Mouse (Mus musculus): ENCODE measurements around the gene Abt1. TPM values are rescaled to one million over a fixed set of nuclear protein-coding genes. Genes with fewer than 3 reads are reported as not detected.

Abt1 gene
- polyA plus RNA-seq, 1 experiment from 2014 or later: 14.2 TPM

DNA sequence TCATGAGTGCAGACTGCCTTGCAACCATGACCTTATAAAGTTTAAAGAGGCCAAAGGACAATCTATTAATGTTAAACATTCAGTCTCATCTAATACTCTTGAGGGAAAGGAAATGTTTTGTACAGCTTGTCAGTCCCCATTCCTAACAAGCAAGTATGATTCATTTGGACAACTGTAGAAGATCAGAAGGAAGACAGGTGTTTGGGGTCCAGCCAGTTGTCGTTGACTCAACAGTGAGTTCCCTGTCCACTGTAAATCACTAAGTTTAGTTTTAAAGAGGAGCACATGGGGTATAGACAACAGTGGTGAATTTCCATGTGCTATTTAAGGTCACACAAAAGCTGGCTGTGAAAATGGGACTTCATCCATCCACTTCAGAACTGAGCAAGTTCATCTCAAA, 51.2 kb downstream of the Abt1 start:
- Histone ChIP-seq H3K36me3 (no peaks in the 10 kb centered on the region), H3K4me3 (no peak overlapping the region), H3K4me2 (no peak overlapping the region), H3K27ac (no peak overlapping the region), H3K4me1 (peaks cover 9% of the 10 kb centered on the region), H3K27me3 (no peaks in the 10 kb centered on the region), H3K9me3 (no peaks in the 10 kb centered on the region), H3K9ac (no peak overlapping the region)
- 56% methylated on average over 1 of the region's 1 CpGs for WGBS
- no peak for ATAC-seq (ENCODE audit: borderline replicate concordance, extremely low read depth, low FRiP score, low TSS enrichment)

DNA sequence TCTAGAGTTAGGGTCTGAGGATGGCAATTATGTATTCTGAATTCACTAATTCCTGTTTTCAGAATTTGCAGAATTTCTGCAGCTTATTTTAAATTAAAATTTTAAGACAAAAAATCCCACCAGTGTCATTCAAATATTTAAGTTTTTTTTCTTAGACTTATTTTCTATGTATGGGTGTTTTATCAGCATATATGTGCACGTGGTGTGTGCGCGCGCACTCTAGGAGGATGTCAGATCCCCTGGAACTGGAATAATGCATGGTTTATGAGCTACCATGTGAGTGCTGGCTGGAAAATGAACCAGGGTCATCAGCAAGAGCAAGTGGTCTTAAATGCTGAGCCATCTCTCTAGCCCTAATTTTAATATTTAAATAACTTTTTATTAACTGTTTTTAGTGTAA, 53.6 kb downstream of the Abt1 start:
- Histone ChIP-seq H3K4me3 (peak overlapping the region; percentile 91; the same call in 1 of the 2 replicates), H3K27ac (no peak overlapping the region), H3K27me3 (no peaks in the 10 kb centered on the region), H3K9me3 (no peaks in the 10 kb centered on the region), H3K4me2 (peak overlapping the region; percentile 68), H3K4me1 (peaks cover 16% of the 10 kb centered on the region), H3K36me3 (peaks cover 4% of the 10 kb centered on the region; the same call in 1 of the 2 replicates), H3K9ac (no peak overlapping the region)
- 94% methylated on average over 4 of the region's 4 CpGs for WGBS
- ATAC-seq (ENCODE audit: borderline replicate concordance, extremely low read depth, low FRiP score, low TSS enrichment): no peak

DNA sequence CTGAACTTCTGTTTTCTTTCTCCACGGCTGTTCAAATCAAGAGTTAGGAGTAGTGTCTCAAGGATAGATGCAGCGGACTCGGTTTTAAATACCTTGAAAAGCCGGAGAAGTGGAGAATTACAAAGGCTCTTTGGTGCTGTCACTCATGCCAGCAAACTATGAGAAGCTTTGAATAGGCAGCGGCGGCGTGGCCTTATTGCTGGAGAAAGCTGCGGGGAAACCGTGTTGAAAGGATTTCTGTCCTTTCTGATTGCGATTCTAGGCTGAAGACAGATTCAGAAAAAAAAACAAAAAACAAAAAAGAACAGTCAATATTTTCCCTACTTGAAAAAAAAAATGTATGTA, 54.3 kb downstream of the Abt1 start:
- WGBS: under 1% methylated on average over 10 of the region's 10 CpGs
- Histone ChIP-seq H3K4me1 (peaks cover 16% of the 10 kb centered on the region), H3K27me3 (no peaks in the 10 kb centered on the region), H3K9me3 (no peaks in the 10 kb centered on the region), H3K4me3 (peak overlapping the region; percentile 91), H3K27ac (peak overlapping the region; percentile 99), H3K9ac (peak overlapping the region; percentile 84), H3K36me3 (peaks cover 8% of the 10 kb centered on the region), H3K4me2 (peak overlapping the region; percentile 68)
- ATAC-seq (ENCODE audit: borderline replicate concordance, extremely low read depth, low FRiP score, low TSS enrichment): peak; percentile 23; the same call in 1 of the 2 replicates

DNA sequence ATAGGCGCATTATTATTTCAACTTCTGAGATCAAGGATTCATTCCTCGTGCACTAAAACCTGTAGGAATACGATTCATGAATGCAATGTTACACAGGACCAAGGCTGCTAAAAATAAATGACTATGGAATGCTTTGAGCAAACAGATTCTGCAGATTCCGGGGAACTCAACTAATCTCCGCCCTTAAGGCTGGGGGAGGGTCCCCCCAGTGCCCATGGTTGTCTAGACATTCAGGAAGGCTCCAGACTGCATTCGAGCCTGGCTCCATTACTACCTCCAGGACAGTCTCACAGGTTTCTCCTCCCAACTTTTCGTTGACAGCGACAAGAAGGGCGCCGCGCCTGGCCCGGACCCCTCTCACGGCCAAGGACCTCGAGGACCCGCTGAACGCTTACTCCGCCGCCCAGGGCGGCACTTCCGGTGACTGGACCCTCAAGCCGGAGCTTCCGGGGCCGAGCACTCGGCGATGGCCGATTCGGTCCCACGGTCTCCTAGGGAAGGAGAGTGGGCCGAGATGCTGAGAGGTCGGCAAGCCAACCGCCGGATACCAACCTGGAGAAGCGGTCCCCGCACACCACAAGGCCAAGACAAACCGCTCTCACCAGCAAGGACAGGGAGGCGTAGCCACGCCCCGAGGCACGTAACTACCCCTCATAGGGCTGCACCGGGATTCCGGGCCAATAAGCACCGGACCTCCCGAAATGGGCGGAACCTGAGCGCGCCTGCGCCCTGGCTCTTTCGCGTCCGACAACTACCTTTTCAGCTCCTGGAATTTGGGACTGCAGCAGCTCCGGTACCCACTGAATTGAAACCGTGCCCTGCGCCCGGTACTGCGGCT, 54.9 kb downstream of the Abt1 start, which contains the start of gene Zfp322a:
Zfp322a (minus strand) TSS at position 626 of the 838 bp plus-strand sequence.
- H3K36me3 ChIP-seq: peaks cover 11% of the 10 kb centered on the region
- peak within 1 kb of the TSS; percentile 84 for H3K9ac ChIP-seq
- H3K4me1 ChIP-seq: peaks cover 16% of the 10 kb centered on the region
- ATAC-seq (ENCODE audit: borderline replicate concordance, extremely low read depth, low FRiP score, low TSS enrichment): peak; percentile 100
- H3K4me2 ChIP-seq: peak within 1 kb of the TSS; percentile 68
- under 1% methylated on average over 55 of the region's 55 CpGs for WGBS
- H3K9me3 ChIP-seq: no peaks in the 10 kb centered on the region
- no peaks in the 10 kb centered on the region for H3K27me3 ChIP-seq
- H3K4me3 ChIP-seq: peak within 1 kb of the TSS; percentile 91
- H3K27ac ChIP-seq: peak within 1 kb of the TSS; percentile 99

Other genes starting within 250 kb of the Abt1 start
- not detected in 2 replicates for gene Vmn1r220, start 235.9 kb downstream of the Abt1 start, polyA plus RNA-seq (2015; fragmentation: Nextera tagmentation; extraction: Ambion mirVana)
- not detected in 2 replicates for gene Vmn1r221, start 209.7 kb downstream of the Abt1 start, polyA plus RNA-seq (2015; fragmentation: Nextera tagmentation; extraction: Ambion mirVana)
- not detected in 2 replicates for gene Vmn1r222, start 187.9 kb downstream of the Abt1 start, polyA plus RNA-seq (2015; fragmentation: Nextera tagmentation; extraction: Ambion mirVana)
- not detected in 2 replicates for gene Vmn1r223, start 176.7 kb downstream of the Abt1 start, polyA plus RNA-seq (2015; fragmentation: Nextera tagmentation; extraction: Ambion mirVana)
- 51.9 and 53.3 TPM in 2 replicates for gene Zfp322a, start 54.7 kb downstream of the Abt1 start, polyA plus RNA-seq (2015; fragmentation: Nextera tagmentation; extraction: Ambion mirVana)
- gene Btn1a1, start 42.0 kb upstream of the Abt1 start, polyA plus RNA-seq (2015; fragmentation: Nextera tagmentation; extraction: Ambion mirVana): 0.14 and 0.26 TPM in 2 replicates
- gene Btn2a2, start 65.0 kb upstream of the Abt1 start, polyA plus RNA-seq (2015; fragmentation: Nextera tagmentation; extraction: Ambion mirVana): 0.16 and 0.21 TPM in 2 replicates
- 6.9 and 8.1 TPM in 2 replicates for gene Hist1h4h, start 107.2 kb upstream of the Abt1 start, polyA plus RNA-seq (2015; fragmentation: Nextera tagmentation; extraction: Ambion mirVana)
- 6.2 and 8.4 TPM in 2 replicates for gene Hist1h2af, start 110.0 kb upstream of the Abt1 start, polyA plus RNA-seq (2015; fragmentation: Nextera tagmentation; extraction: Ambion mirVana)
- gene Hist1h3g, start 111.6 kb upstream of the Abt1 start, polyA plus RNA-seq (2015; fragmentation: Nextera tagmentation; extraction: Ambion mirVana): 9.5 and 10.8 TPM in 2 replicates
- gene Hist1h2bh, start 119.5 kb upstream of the Abt1 start, polyA plus RNA-seq (2015; fragmentation: Nextera tagmentation; extraction: Ambion mirVana): 1.4 TPM in 2 replicates
- gene Hist1h3f, start 120.2 kb upstream of the Abt1 start, polyA plus RNA-seq (2015; fragmentation: Nextera tagmentation; extraction: Ambion mirVana): 0.75 and 1.5 TPM in 2 replicates
- 1.7 and 2.1 TPM in 2 replicates for gene Hist1h4f, start 127.8 kb upstream of the Abt1 start, polyA plus RNA-seq (2015; fragmentation: Nextera tagmentation; extraction: Ambion mirVana)
- gene Hist1h1d, start 129.4 kb upstream of the Abt1 start, polyA plus RNA-seq (2015; fragmentation: Nextera tagmentation; extraction: Ambion mirVana): 0.78 and 0.86 TPM in 2 replicates
- 7.1 and 7.9 TPM in 2 replicates for gene Hist1h3e, start 138.5 kb upstream of the Abt1 start, polyA plus RNA-seq (2015; fragmentation: Nextera tagmentation; extraction: Ambion mirVana)
- 143 and 164 TPM in 2 replicates for gene Hist1h2ae, start 147.4 kb upstream of the Abt1 start, polyA plus RNA-seq (2015; fragmentation: Nextera tagmentation; extraction: Ambion mirVana)
- 14.5 and 17.7 TPM in 2 replicates for gene Hist1h2bg, start 147.5 kb upstream of the Abt1 start, polyA plus RNA-seq (2015; fragmentation: Nextera tagmentation; extraction: Ambion mirVana)
- 10.1 and 10.2 TPM in 2 replicates for gene Hist1h2bf, start 150.3 kb upstream of the Abt1 start, polyA plus RNA-seq (2015; fragmentation: Nextera tagmentation; extraction: Ambion mirVana)
- 3.1 and 4.6 TPM in 2 replicates for gene Hist1h2ad, start 150.5 kb upstream of the Abt1 start, polyA plus RNA-seq (2015; fragmentation: Nextera tagmentation; extraction: Ambion mirVana)
- gene Hist1h3d, start 151.9 kb upstream of the Abt1 start, polyA plus RNA-seq (2015; fragmentation: Nextera tagmentation; extraction: Ambion mirVana): 9.4 and 10.2 TPM in 2 replicates
- gene Hist1h4d, start 157.7 kb upstream of the Abt1 start, polyA plus RNA-seq (2015; fragmentation: Nextera tagmentation; extraction: Ambion mirVana): 160 and 177 TPM in 2 replicates
- gene Hist1h2be, start 197.3 kb upstream of the Abt1 start, polyA plus RNA-seq (2015; fragmentation: Nextera tagmentation; extraction: Ambion mirVana): 2.5 and 3.6 TPM in 2 replicates
- 28.3 and 28.5 TPM in 2 replicates for gene Hist1h1e, start 198.7 kb upstream of the Abt1 start, polyA plus RNA-seq (2015; fragmentation: Nextera tagmentation; extraction: Ambion mirVana)

All from lung, embryonic 15.5 days (tissue).